Mouse (Mus musculus) layer of hippocampus, postnatal 14 days (tissue): Measurements from ENCODE around the gene Ccdc148. TPM values are rescaled to one million over a fixed set of nuclear protein-coding genes. Genes with fewer than 3 reads are reported as not detected.

Source experiments
- DNase-seq, 2 experiments: peaks; one replicate each; pipeline ENCODE4 v3.0.0; 2021 to 2022; ENCODE audit warnings: low spot score in 2 of 2, mixed read lengths in 1 of 2
- total RNA-seq, 2 experiments: library from RNA; stranded (reverse); gene quantifications; 2 replicates each; pipeline ENCODE4 v1.2.3; 2021

Gene Ccdc148
- total RNA-seq, 2 experiments from 2014 or later = 10.0 to 10.1 TPM

DNA sequence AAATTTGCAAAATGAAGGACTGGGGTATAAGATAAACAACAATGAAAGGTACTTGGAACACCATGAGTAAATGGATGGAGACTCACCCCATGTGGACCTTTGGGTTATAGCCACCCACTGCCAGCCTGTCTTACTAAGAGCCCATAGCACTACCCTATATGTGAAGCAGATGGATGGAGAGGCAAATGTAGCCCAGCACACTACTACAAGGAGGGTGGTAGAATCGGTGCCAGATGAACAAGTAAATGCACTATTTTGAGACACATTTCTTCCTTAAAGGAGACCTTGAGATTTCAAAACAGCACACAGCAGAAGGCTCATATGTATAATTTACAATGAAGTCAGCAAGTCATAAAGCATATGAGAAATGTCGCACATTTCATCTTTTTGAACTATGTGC, 234.9 kb downstream of the Ccdc148 start:
- DNase-seq = no peak

GRCm38 (mm10) chr2:58918351-58918750, 242.1 kb downstream of the Ccdc148 start:
- DNase-seq = no peak

DNA sequence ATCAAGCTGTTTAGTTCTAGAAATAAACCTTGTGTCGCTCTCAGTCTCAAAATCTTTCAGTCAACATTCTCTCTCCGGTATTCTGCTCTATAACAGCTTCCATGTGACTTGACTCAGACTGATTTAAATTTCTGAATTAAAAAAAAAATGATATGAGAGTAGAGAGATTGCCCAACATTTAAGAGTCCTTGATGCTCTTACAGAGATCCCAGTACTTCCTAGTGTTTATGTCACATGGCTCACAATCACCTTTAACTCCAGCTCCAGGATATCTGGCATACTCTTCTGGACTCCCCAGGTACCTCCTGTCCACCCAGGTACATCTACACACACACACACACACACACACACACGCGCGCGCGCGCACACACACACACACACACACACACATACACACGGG, 248.1 kb downstream of the Ccdc148 start:
- DNase-seq = no peak

DNA sequence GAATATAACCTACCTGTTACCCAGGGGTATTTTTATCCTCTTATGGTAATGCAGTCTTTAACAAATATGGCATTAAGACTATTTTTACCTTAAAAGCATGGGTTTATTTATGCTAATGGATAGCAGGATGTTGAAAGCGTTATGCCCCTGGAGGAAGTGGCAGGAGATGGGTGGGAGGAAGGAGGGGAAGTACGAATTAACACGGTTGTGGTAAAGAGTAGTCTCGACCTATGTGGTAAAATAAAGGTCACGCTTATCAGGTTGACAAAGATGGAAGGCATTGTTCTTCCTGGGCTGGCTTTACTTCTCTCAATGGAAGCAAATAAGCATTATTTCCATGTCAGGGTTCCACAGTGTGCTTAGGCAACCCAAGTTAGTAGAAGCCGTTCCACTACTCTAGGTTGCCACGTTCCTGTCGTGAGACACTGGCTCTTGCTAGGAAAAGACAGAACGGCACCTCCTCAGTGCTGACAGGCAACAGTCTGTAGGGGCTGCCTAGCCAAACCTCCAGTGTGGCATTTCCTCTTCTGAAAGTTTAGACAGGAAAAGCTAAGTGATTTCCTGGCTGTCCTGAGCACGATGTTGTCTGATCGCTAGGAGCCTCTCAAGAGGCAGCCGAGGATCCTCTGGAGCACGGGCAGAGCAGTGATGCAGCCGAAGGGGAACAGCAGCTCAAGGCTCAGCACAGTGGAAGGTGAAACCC, 253.5 kb downstream of the Ccdc148 start:
- no peak for DNase-seq

DNA sequence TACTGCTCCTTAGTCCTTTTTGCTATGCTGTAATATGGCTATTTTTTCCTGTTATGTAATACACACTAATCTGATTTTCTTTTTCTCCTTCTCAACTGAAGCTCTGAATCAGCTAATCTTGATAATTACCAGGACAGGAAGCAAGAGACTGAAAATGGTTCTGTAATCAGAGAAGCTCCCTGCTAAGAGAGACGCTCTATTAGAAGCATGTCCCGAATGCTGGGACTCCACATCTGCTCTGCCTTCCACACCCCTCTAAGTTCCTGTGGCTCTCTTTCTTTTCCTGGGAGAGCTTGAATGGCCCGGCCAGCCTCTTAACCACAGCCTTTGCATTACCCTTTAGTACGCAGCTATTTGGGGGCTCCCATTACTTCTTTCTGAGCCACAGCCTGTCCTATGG, 255.4 kb downstream of the Ccdc148 start:
- DNase-seq = no peak

- DNase-seq = no peak
These were observed 280.6 kb downstream of the Ccdc148 start for GRCm38 (mm10) chr2:58879876-58880275.

DNA sequence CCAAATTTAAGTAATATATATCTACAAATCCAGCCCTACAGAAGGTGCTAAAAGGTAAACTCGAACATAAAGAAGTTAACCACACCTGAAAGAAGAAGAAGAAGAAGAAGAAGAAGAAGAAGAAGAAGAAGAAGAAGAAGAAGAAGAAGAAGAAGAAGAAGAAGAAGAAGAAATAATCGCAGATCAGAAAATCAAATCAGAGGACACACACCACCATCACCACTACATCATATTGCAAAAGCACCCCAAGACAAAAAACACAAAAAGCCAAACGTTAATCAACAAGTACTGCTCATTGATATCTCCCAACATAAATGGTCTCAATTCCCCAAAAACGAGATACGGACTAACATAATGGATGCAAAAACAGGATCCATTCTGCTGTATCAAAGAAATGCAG, 301.3 kb downstream of the Ccdc148 start, which contains the start of gene Gm11099:
Gene Gm11099 (plus strand): TSS at position 301 of the 400 bp plus-strand sequence.
- no peak for DNase-seq

- no peak for DNase-seq
These were observed 316.0 kb downstream of the Ccdc148 start for GRCm38 (mm10) chr2:58844499-58844898.

- no peak for DNase-seq
These were observed 318.0 kb downstream of the Ccdc148 start for GRCm38 (mm10) chr2:58842443-58842842.

- peak in 1 of 2 experiments; percentile 26 for DNase-seq
These were observed 319.5 kb downstream of the Ccdc148 start for GRCm38 (mm10) chr2:58841021-58841420.

DNA sequence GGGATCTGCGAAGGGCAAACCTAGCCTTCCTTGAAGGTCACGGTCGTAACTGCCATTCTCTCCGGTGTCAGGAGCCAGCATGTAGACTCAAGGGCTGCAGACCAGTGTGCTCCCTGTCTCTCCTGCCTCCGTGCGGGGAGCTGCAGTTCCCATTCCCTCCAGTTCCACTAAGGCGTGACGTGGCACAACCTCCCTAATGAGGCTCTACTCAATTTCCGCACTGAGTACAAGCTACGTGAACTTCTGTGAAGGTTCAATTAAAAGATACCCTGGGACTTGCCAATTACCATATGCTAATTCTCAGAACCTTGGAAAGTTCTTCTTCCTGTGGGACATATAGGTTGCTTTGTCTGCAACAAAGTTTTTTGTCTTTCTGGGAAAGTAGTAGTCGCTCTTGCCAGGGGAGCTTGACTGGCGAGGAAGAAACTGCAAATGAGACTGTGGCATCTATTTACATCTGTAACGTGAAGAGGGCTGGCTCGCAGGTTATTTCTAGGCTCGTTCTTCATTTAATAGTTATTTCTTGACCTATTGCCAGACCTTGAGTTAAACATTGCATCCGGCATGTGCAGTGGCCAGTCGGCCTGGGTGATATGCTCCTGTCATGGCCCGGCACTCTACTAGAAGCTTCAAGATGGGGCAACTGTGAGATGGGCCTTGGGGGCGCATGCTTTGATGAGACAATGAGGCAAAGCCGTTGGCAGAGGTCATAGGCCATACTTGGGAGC, 328.1 kb downstream of the Ccdc148 start:
- no peak for DNase-seq

- peak in 1 of 2 experiments; percentile 55 for DNase-seq
These were observed 330.3 kb downstream of the Ccdc148 start for GRCm38 (mm10) chr2:58829981-58830742.

- DNase-seq = no peak
These were observed 331.4 kb downstream of the Ccdc148 start for GRCm38 (mm10) chr2:58828910-58829600.

DNA sequence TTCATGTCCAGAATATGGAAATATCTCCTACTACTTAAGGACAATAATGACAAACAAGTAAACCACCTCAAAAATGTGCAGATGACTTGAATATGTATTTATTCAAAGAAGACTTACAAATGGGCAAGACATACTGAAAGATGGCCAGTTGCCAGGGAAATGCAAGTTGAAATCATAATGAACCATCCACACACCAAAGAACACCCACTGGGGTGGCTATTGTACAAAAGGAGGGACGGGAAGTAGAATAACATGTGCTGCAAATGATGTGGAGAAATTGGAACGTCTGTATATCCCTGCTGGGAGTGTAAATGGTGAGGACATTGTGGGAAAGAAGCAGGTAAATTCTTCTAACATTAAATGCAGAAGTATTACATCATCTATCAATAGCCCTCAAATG, 347.5 kb downstream of the Ccdc148 start:
- no peak for DNase-seq

GRCm38 (mm10) chr2:58799623-58800022, 360.9 kb downstream of the Ccdc148 start:
- DNase-seq = no peak

DNA sequence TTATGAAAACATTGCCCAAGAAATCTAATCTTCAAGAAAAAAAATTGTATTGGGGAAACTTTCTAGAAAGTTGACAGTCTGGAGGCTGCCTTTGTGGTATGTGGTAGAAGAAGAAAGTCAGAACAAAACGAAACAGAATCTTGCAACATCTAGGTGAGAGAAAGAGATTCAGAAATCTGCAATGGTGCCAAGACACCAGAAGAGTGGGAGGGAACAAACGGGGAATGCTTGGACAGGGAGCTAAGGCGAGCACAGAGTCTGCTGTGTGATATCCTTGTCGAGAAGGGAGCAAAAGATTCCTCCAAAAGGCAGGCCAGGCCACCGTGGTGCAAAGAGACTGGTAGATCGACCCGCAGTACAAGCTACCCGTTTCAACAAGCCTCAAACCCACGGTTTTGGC, 361.4 kb downstream of the Ccdc148 start:
- DNase-seq = no peak

- DNase-seq = no peak
These were observed 363.0 kb downstream of the Ccdc148 start for GRCm38 (mm10) chr2:58797506-58797905.

GRCm38 (mm10) chr2:58795432-58795831, 365.1 kb downstream of the Ccdc148 start:
- DNase-seq = no peak

- no peak for DNase-seq
These were observed 366.0 kb downstream of the Ccdc148 start for GRCm38 (mm10) chr2:58794489-58794888.

DNA sequence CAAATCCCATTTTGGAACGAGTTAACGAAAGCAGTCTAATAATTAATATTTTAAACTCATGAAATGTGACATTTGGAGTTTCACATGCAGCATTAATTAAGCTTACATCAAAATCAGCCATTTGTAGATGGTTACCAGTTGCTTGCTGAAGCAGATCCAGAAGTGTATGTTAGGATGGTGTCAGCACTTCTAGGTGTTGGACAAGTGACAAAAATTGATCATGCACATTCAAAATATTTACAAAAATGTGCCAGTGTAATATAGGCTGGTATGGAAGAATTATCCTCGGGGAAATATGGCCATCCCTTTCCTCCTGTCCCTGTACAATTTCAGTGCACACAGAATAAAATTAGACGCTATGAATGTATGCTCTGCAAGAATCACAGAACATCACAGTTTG, 370.1 kb downstream of the Ccdc148 start:
- DNase-seq = no peak

DNA sequence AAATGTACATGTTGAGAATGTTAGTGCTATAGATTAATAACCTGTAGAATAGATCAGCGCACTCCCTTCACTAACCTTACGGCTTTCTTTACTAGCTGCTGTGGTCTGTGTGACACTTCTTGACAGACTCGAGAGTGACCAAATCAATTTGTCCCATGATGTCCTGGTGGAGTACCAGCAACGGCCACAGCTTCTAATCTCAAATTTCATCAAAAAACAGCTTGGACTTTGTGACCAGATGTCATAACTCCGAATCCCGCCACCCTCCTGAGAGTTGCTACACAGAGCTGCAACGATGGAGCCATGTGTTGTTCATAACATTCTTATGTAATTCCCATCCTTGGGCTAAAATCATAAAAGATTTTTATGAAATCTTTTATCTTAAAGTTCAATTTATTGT, 370.5 kb downstream of the Ccdc148 start:
- no peak for DNase-seq
